Mouse (Mus musculus): ENCODE results near the gene Fbxo47. TPM values are rescaled to one million over a fixed set of nuclear protein-coding genes. Genes with fewer than 3 reads are reported as not detected.

Fbxo47 gene
- polyA plus RNA-seq, 1 experiment from 2014 or later = 0.95 TPM

- no peak overlapping the region for H3K4me2 ChIP-seq (ENCODE audit: low read length)
- H3K27ac ChIP-seq = no peak overlapping the region
- H3K4me1 ChIP-seq (replicated peaks; ENCODE audit: insufficient read depth, low read length) = no peaks in the 10 kb centered on the region
- WGBS = 48% methylated on average over 13 of the region's 13 CpGs
- ATAC-seq (replicated peaks; ENCODE audit: low FRiP score, low read depth) = no peak
- no peak for TF ChIP-seq CTCF (IDR thresholded peaks at IDR 0.05; ENCODE audit: low read depth)
- H3K9me3 ChIP-seq (replicated peaks; ENCODE audit: low read length) = no peaks in the 10 kb centered on the region
- no peaks in the 10 kb centered on the region for H3K27me3 ChIP-seq (ENCODE audit: insufficient read depth, low read length)
- no peaks in the 10 kb centered on the region for H3K36me3 ChIP-seq (ENCODE audit: insufficient read depth, low read length)
- peak; percentile 11 for DNase-seq (ENCODE audit: low spot score)
- H3K4me3 ChIP-seq (replicated peaks; ENCODE audit: low read depth, low read length) = no peak overlapping the region
- H3K9ac ChIP-seq (ENCODE audit: low read depth, low read length) = no peak overlapping the region
Measured at GRCm38 (mm10) chr11:97904801-97905200, 20.8 kb upstream of the Fbxo47 start.

- Histone ChIP-seq H3K9ac (ENCODE audit: low read depth, low read length) (no peak overlapping the region), H3K9me3 (replicated peaks; ENCODE audit: low read length) (no peaks in the 10 kb centered on the region), H3K27me3 (ENCODE audit: insufficient read depth, low read length) (no peaks in the 10 kb centered on the region), H3K4me2 (ENCODE audit: low read length) (no peak overlapping the region), H3K36me3 (ENCODE audit: insufficient read depth, low read length) (no peaks in the 10 kb centered on the region), H3K4me3 (replicated peaks; ENCODE audit: low read depth, low read length) (no peak overlapping the region), H3K4me1 (replicated peaks; ENCODE audit: insufficient read depth, low read length) (no peaks in the 10 kb centered on the region), H3K27ac (no peak overlapping the region)
- TF ChIP-seq CTCF (IDR thresholded peaks at IDR 0.05; ENCODE audit: low read depth) = no peak
- WGBS = 74% methylated on average over 6 of the region's 6 CpGs
- no peak for DNase-seq (ENCODE audit: low spot score)
- no peak for ATAC-seq (replicated peaks; ENCODE audit: low FRiP score, low read depth)
Measured at GRCm38 (mm10) chr11:97901806-97902205, 17.9 kb upstream of the Fbxo47 start.

- peak; percentile 95 for DNase-seq (ENCODE audit: low spot score)
- 0% methylated on average over 2 of the region's 2 CpGs for WGBS
- no peak; the same call in 1 of the 2 replicates for ATAC-seq (replicated peaks; ENCODE audit: low FRiP score, low read depth)
- no peak overlapping the region for H3K4me2 ChIP-seq (ENCODE audit: low read length)
- peak; percentile 95 for TF ChIP-seq CTCF (IDR thresholded peaks at IDR 0.05; ENCODE audit: low read depth)
- H3K4me1 ChIP-seq (replicated peaks; ENCODE audit: insufficient read depth, low read length) = no peaks in the 10 kb centered on the region
- no peak overlapping the region for H3K27ac ChIP-seq
- no peaks in the 10 kb centered on the region for H3K9me3 ChIP-seq (replicated peaks; ENCODE audit: low read length)
- no peaks in the 10 kb centered on the region for H3K27me3 ChIP-seq (ENCODE audit: insufficient read depth, low read length)
- no peak overlapping the region for H3K9ac ChIP-seq (ENCODE audit: low read depth, low read length)
- no peaks in the 10 kb centered on the region for H3K36me3 ChIP-seq (ENCODE audit: insufficient read depth, low read length)
- H3K4me3 ChIP-seq (replicated peaks; ENCODE audit: low read depth, low read length) = no peak overlapping the region
Measured at GRCm38 (mm10) chr11:97899822-97900221, 15.9 kb upstream of the Fbxo47 start.

DNA sequence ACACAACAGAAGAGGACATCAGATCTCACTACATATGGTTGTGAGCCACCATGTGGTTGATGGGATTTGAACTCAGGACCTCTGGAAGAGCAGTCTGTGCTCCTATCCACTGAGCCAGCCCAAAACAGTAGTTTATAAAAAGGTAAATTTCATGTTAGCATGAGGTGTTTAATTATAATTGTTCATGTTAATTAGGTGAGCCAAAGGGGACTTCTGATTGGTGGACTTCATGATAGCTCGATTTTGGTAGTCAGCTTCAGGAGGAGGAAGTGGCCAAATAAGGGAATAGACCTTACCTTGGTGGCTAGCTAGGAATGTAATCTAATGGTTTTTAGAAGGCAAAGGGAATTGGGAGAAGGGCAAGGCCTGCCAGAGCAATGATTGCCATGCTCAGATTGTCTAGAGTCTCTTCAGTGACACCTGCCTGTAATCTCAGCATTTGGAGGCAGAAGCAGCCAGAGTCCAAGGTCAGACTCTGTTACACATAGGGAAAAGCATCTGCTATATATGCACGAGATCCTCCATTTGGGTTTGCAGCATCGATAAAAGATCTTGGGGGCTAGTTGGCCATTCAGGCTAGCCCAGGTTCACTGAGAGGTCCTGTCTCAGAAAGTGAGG is 13.7 kb upstream of the Fbxo47 start:
- WGBS = 77% methylated on average over 3 of the region's 3 CpGs
- Histone ChIP-seq H3K36me3 (ENCODE audit: insufficient read depth, low read length) (no peaks in the 10 kb centered on the region), H3K4me2 (ENCODE audit: low read length) (no peak overlapping the region), H3K4me1 (replicated peaks; ENCODE audit: insufficient read depth, low read length) (no peaks in the 10 kb centered on the region), H3K9me3 (replicated peaks; ENCODE audit: low read length) (no peaks in the 10 kb centered on the region), H3K27ac (no peak overlapping the region), H3K9ac (ENCODE audit: low read depth, low read length) (no peak overlapping the region), H3K4me3 (replicated peaks; ENCODE audit: low read depth, low read length) (no peak overlapping the region), H3K27me3 (ENCODE audit: insufficient read depth, low read length) (no peaks in the 10 kb centered on the region)
- DNase-seq (ENCODE audit: low spot score) (no peak), ATAC-seq (replicated peaks; ENCODE audit: low FRiP score, low read depth) (no peak)
- no peak for TF ChIP-seq CTCF (IDR thresholded peaks at IDR 0.05; ENCODE audit: low read depth)

DNA sequence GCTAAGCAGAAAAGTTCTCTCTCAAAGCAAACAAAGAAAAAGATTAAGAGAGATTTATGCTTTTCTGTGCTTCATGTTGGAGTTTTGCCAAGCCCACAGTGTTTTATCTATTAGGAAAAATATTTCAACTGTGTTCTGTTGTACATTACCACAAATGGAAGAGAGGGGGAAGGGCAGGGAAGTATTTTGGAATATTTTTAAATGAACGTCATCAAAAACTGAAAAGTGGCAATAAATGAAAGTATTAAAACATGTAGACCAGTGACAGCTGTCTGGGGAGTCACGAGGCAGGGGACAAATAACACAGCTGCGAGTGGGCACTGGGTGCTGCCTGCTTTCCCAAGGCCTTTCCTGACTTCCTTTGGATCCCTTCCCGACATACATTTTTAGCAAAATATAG is 12.7 kb upstream of the Fbxo47 start:
- 57% methylated on average over 4 of the region's 4 CpGs for WGBS
- peak; percentile 61 for DNase-seq (ENCODE audit: low spot score)

DNA sequence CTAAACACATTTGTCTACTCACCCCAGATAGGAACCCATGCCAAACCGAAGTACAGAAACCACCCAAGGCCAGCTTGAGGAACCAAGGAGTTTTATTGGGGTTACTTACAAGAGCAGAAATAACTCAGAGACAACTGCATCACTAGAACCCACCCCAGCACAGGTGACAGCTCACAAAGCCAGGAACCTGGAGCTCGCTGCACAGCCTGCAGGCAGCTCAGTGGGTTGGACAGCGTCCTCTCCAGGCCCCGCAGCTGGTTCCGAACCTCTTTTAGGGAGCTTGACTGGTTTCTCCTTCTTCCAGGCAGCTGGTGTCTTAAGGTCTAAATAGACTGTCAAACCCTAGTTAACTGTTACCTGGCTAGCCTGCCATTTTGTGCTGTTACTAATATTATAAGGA is 7.9 kb upstream of the Fbxo47 start:
- no peak overlapping the region for H3K27ac ChIP-seq
- H3K36me3 ChIP-seq (ENCODE audit: insufficient read depth, low read length) = no peaks in the 10 kb centered on the region
- no peak overlapping the region for H3K4me2 ChIP-seq (ENCODE audit: low read length)
- TF ChIP-seq CTCF (IDR thresholded peaks at IDR 0.05; ENCODE audit: low read depth) = no peak
- no peak for ATAC-seq (replicated peaks; ENCODE audit: low FRiP score, low read depth)
- H3K9me3 ChIP-seq (replicated peaks; ENCODE audit: low read length) = no peaks in the 10 kb centered on the region
- DNase-seq (ENCODE audit: low spot score) = no peak
- H3K4me3 ChIP-seq (replicated peaks; ENCODE audit: low read depth, low read length) = no peak overlapping the region
- H3K9ac ChIP-seq (ENCODE audit: low read depth, low read length) = no peak overlapping the region
- no peaks in the 10 kb centered on the region for H3K27me3 ChIP-seq (ENCODE audit: insufficient read depth, low read length)
- H3K4me1 ChIP-seq (replicated peaks; ENCODE audit: insufficient read depth, low read length) = no peaks in the 10 kb centered on the region
- 78% methylated on average over 5 of the region's 5 CpGs for WGBS

More for the DNA sequence above, 12.7 kb upstream of the Fbxo47 start:
- H3K4me2 ChIP-seq (ENCODE audit: low read length) = no peak overlapping the region
- H3K9ac ChIP-seq (ENCODE audit: low read depth, low read length) = no peak overlapping the region
- no peak for TF ChIP-seq CTCF (IDR thresholded peaks at IDR 0.05; ENCODE audit: low read depth)
- H3K9me3 ChIP-seq (replicated peaks; ENCODE audit: low read length) = no peaks in the 10 kb centered on the region
- H3K4me1 ChIP-seq (replicated peaks; ENCODE audit: insufficient read depth, low read length) = no peaks in the 10 kb centered on the region
- no peaks in the 10 kb centered on the region for H3K36me3 ChIP-seq (ENCODE audit: insufficient read depth, low read length)
- H3K27me3 ChIP-seq (ENCODE audit: insufficient read depth, low read length) = no peaks in the 10 kb centered on the region
- no peak overlapping the region for H3K4me3 ChIP-seq (replicated peaks; ENCODE audit: low read depth, low read length)
- H3K27ac ChIP-seq = no peak overlapping the region
- no peak for ATAC-seq (replicated peaks; ENCODE audit: low FRiP score, low read depth)
